Mouse (Mus musculus) intestine, embryonic 15.5 days (tissue): Measurements from ENCODE around the gene Nxn. TPM values are rescaled to one million over a fixed set of nuclear protein-coding genes. Genes with fewer than 3 reads are reported as not detected.
A peak's percentile ranks its signal among the peaks of the same experiment; 100 is the strongest.

Experiments
- ATAC-seq: fragments of 200-750 bp; cut with Nextera tagmentation; 2 replicates; pipeline ENCODE4 v1.8.0; 2017; ENCODE audit warnings: moderate TSS enrichment, moderate library complexity
- H3K27ac ChIP-seq: fragments of 300-500 bp; sonication (generic); 2 replicates; pipeline ENCODE4 v1.5.1; 2015; ENCODE audit warnings: mild to moderate bottlenecking, inconsistent platforms
- H3K27me3 ChIP-seq: fragments of 300-500 bp; sonication (generic); replicated peaks from 2 replicates; pipeline ENCODE4 v1.6.1; 2015; ENCODE audit warnings: inconsistent platforms
- H3K36me3 ChIP-seq: fragments of 300-500 bp; sonication (generic); 2 replicates; pipeline ENCODE4 v1.6.1; 2015; ENCODE audit warnings: inconsistent platforms
- H3K4me1 ChIP-seq: fragments of 300-500 bp; sonication (generic); replicated peaks from 2 replicates; pipeline ENCODE4 v1.6.1; 2015; ENCODE audit warnings: inconsistent platforms
- H3K4me2 ChIP-seq: fragments of 300-500 bp; sonication (generic); replicated peaks from 2 replicates; pipeline ENCODE4 v1.6.1; 2015; ENCODE audit warnings: mild to moderate bottlenecking, inconsistent platforms
- H3K4me3 ChIP-seq: fragments of 300-500 bp; sonication (generic); replicated peaks from 2 replicates; pipeline ENCODE4 v1.5.1; 2015; ENCODE audit warnings: inconsistent platforms
- H3K9ac ChIP-seq: fragments of 300-500 bp; sonication (generic); 2 replicates; pipeline ENCODE4 v1.6.1; 2015; ENCODE audit warnings: inconsistent platforms
- H3K9me3 ChIP-seq: fragments of 300-500 bp; sonication (generic); 2 replicates; pipeline ENCODE4 v1.6.1; 2016; ENCODE audit warnings: inconsistent platforms
- WGBS: fragments of 180-500 bp; shearing (Covaris S2); methylation state at CpG from one replicate; pipeline ENCODE4 v1.1.7; 2015; 5-methylcytosine and 5-hydroxymethylcytosine counted together
- polyA plus RNA-seq: library from polyadenylated mRNA; unstranded; fragments of >200 nt; fragmentation: Nextera tagmentation; extraction: Ambion mirVana; gene quantifications from 2 replicates; pipeline ENCODE4 v1.2.1, GENCODE M21; 2015

Nxn gene
- polyA plus RNA-seq, 1 experiment from 2014 or later = 31.1 TPM

DNA sequence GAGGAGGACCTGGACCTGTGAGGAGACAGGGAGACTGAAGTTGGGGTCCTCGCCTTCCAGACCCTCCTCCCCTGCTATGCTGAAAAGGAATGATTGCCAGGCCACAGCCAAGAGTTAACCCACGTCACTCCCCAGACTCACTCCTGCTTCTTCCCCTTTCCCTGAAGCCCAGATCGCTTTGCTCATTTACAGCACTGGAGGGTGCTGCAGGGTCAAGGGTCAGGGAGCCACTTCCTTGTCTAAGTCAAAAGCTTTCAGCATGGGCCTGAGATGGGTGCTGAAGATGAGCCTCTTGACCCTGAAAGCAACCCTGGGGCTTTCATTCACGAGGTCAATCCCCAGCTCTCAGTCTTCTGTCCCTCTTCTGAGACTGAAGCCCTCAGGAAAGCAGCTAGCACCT is 20.2 kb upstream of the Nxn start:
- Histone ChIP-seq H3K4me1 (peaks cover 2% of the 10 kb centered on the region; the same call in 1 of the 2 replicates), H3K4me2 (no peak overlapping the region), H3K27me3 (no peaks in the 10 kb centered on the region), H3K9me3 (no peaks in the 10 kb centered on the region), H3K27ac (no peak overlapping the region), H3K4me3 (no peak overlapping the region), H3K9ac (no peak overlapping the region), H3K36me3 (peaks cover 47% of the 10 kb centered on the region)
- no peak for ATAC-seq
- WGBS = 78% methylated on average over 4 of the region's 4 CpGs

DNA sequence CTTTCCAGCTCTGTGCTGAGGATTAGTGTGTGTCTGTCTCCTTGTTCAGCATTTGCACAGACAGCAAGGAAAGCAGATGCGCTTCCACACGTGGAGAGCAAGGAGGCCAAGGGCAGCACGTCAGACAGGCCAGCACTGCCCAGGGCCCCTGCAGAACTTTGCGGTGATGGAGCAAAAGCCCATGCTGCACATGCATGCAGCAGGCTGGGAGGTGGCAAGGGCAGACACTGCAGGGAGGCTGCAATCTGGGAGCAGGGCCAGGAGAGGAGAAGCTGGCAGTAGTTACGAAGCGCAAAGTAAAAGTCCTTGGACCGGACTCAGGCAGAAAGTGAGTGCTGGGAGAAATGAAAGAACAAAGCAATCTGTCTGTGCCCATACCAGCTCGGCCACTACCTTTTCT is 19.5 kb upstream of the Nxn start:
- H3K36me3 ChIP-seq = peaks cover 52% of the 10 kb centered on the region
- ATAC-seq = no peak
- H3K27me3 ChIP-seq = no peaks in the 10 kb centered on the region
- H3K4me2 ChIP-seq = no peak overlapping the region
- 75% methylated on average over 8 of the region's 8 CpGs for WGBS
- H3K4me3 ChIP-seq = no peak overlapping the region
- H3K4me1 ChIP-seq = peaks cover 2% of the 10 kb centered on the region; the same call in 1 of the 2 replicates
- H3K9ac ChIP-seq = no peak overlapping the region
- H3K27ac ChIP-seq = no peak overlapping the region
- H3K9me3 ChIP-seq = no peaks in the 10 kb centered on the region

DNA sequence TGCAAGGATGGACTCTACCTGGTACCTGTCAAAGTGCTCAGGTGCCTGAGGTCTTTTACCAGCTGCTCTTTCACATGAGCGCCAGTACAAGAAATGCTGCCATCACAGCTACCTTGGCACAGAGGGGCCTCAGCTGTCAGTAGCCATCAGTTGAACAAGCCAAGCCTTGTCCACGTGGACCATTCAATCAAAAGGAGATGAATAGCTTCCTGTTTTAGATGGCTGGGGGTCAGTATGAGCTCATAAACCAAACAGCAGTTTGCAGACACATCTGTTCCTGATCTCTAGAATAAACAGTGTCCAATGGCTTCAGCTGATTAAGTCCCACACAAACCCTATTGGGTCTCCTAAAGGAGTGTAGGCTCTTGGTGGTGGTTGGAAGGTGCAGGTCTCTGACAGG is 17.0 kb upstream of the Nxn start:
- H3K36me3 ChIP-seq = peaks cover 47% of the 10 kb centered on the region
- H3K4me1 ChIP-seq = peaks cover 2% of the 10 kb centered on the region; the same call in 1 of the 2 replicates
- no peaks in the 10 kb centered on the region for H3K27me3 ChIP-seq
- ATAC-seq = no peak
- no peak overlapping the region for H3K9ac ChIP-seq
- H3K4me2 ChIP-seq = no peak overlapping the region
- 42% methylated on average over 2 of the region's 2 CpGs for WGBS
- H3K27ac ChIP-seq = 0 out of 2 replicates have a peak overlapping the region, but pooled peaks have one; percentile 23
- H3K9me3 ChIP-seq = no peaks in the 10 kb centered on the region
- no peak overlapping the region for H3K4me3 ChIP-seq

GRCm38 (mm10) chr11:76415001-76415400 is 16.1 kb upstream of the Nxn start:
- no peak for ATAC-seq
- no peak overlapping the region for H3K9ac ChIP-seq
- no peaks in the 10 kb centered on the region for H3K9me3 ChIP-seq
- peaks cover 47% of the 10 kb centered on the region for H3K36me3 ChIP-seq
- H3K27ac ChIP-seq = no peak overlapping the region
- H3K27me3 ChIP-seq = no peaks in the 10 kb centered on the region
- no peak overlapping the region for H3K4me3 ChIP-seq
- 94% methylated on average over 4 of the region's 4 CpGs for WGBS
- H3K4me2 ChIP-seq = no peak overlapping the region
- peaks cover 2% of the 10 kb centered on the region; the same call in 1 of the 2 replicates for H3K4me1 ChIP-seq

DNA sequence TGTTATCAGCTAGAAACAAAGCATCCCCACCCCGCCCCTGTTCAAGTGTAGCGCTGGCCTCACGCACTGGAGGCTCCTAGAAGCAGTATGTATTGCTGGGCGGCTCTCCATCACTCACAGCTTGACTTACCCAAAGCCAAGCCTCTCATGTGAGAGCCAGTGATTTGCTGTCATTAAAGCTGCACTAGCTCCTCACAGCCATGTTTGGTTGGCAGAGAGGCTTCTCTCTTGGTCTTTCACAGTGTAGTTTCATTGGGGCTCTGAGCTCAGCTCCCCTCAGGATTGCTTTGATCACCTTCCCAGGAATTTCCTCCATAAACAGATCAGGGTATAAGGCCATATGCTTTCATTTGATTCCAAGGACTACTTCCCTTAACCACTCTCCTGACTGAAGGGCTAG is 14.3 kb upstream of the Nxn start:
- no peaks in the 10 kb centered on the region for H3K9me3 ChIP-seq
- ATAC-seq = no peak
- no peak overlapping the region for H3K9ac ChIP-seq
- WGBS = 76% methylated on average over 4 of the region's 4 CpGs
- H3K27ac ChIP-seq = no peak overlapping the region
- H3K27me3 ChIP-seq = no peaks in the 10 kb centered on the region
- H3K4me1 ChIP-seq = peaks cover 2% of the 10 kb centered on the region; the same call in 1 of the 2 replicates
- no peak overlapping the region for H3K4me2 ChIP-seq
- H3K36me3 ChIP-seq = peaks cover 30% of the 10 kb centered on the region
- no peak overlapping the region for H3K4me3 ChIP-seq

GRCm38 (mm10) chr11:76410826-76411225 is 11.9 kb upstream of the Nxn start:
- ATAC-seq = no peak
- Histone ChIP-seq H3K4me2 (no peak overlapping the region), H3K9me3 (no peaks in the 10 kb centered on the region), H3K4me1 (0 out of 2 replicates have a peak, but pooled peaks cover 6% of the 10 kb centered on the region), H3K27ac (no peak overlapping the region), H3K4me3 (no peak overlapping the region), H3K9ac (no peak overlapping the region), H3K27me3 (no peaks in the 10 kb centered on the region), H3K36me3 (peaks cover 15% of the 10 kb centered on the region)
- WGBS = 68% methylated on average over 12 of the region's 12 CpGs

DNA sequence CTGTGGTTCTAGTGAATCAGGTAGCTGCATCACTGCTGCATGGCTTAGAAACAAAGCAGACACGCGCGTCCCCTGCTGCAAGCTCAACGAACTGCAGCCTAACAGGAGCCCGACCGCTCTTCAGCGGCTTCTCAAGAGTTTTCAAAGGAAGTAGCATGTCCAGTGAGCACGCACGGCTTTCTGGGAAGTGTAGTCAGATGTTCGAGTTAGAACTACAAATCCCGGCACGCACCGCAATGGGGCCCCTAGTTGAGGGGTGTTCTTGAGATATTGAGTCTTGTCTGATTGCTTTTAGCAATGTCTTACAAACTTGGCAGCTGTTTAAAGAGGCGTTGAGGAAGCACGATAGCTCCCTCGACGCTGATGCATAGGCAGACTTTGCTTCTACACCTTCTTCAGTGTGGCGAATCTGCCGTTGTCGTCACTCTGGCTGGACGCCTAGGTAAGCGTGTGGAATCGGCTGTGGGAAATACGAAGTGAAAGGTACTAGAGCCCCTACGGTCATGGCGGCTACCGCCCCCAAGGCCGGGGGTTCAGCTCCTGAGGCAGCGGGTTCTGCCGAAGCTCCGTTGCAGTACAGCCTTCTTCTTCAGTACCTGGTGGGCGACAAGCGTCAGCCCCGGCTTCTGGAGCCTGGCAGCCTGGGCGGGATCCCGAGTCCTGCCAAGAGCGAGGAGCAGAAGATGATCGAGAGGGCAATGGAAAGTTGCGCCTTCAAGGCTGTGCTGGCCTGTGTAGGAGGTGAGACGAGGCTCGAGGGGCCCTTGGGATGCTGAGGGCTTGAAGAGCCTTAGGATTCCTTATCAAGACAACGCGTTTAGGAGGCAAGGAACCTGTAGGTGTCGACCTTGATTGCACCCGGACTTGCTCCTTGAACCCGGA is 8.0 kb upstream of the Nxn start, which contains the start of gene Timm22:
Timm22 (plus strand) TSS at position 251 of the 882 bp plus-strand sequence.
- WGBS = under 1% methylated on average over 46 of the region's 46 CpGs
- peak; percentile 98 for ATAC-seq
- H3K27me3 ChIP-seq = no peaks in the 10 kb centered on the region
- peak within 1 kb of the TSS; percentile 61 for H3K4me3 ChIP-seq
- no peaks in the 10 kb centered on the region for H3K36me3 ChIP-seq
- H3K9me3 ChIP-seq = no peaks in the 10 kb centered on the region
- H3K9ac ChIP-seq = peak within 1 kb of the TSS; percentile 71
- H3K4me1 ChIP-seq = 0 out of 2 replicates have a peak, but pooled peaks cover 6% of the 10 kb centered on the region
- H3K27ac ChIP-seq = peak within 1 kb of the TSS; percentile 80
- peak within 1 kb of the TSS; percentile 63 for H3K4me2 ChIP-seq

GRCm38 (mm10) chr11:76405626-76406264 is 6.8 kb upstream of the Nxn start:
- Histone ChIP-seq H3K9ac (no peak overlapping the region), H3K27me3 (no peaks in the 10 kb centered on the region), H3K9me3 (no peaks in the 10 kb centered on the region), H3K36me3 (no peaks in the 10 kb centered on the region), H3K4me2 (no peak overlapping the region), H3K4me1 (0 out of 2 replicates have a peak, but pooled peaks cover 6% of the 10 kb centered on the region), H3K27ac (no peak overlapping the region), H3K4me3 (no peak overlapping the region)
- 80% methylated on average over 5 of the region's 5 CpGs for WGBS
- no peak for ATAC-seq

GRCm38 (mm10) chr11:76405113-76405512 is 6.2 kb upstream of the Nxn start:
- no peak overlapping the region for H3K4me3 ChIP-seq
- no peak overlapping the region for H3K4me2 ChIP-seq
- no peak for ATAC-seq
- H3K27me3 ChIP-seq = no peaks in the 10 kb centered on the region
- H3K9me3 ChIP-seq = no peaks in the 10 kb centered on the region
- H3K9ac ChIP-seq = no peak overlapping the region
- no peak overlapping the region for H3K27ac ChIP-seq
- 69% methylated on average over 4 of the region's 4 CpGs for WGBS
- no peaks in the 10 kb centered on the region for H3K36me3 ChIP-seq
- H3K4me1 ChIP-seq = 0 out of 2 replicates have a peak, but pooled peaks cover 6% of the 10 kb centered on the region

DNA sequence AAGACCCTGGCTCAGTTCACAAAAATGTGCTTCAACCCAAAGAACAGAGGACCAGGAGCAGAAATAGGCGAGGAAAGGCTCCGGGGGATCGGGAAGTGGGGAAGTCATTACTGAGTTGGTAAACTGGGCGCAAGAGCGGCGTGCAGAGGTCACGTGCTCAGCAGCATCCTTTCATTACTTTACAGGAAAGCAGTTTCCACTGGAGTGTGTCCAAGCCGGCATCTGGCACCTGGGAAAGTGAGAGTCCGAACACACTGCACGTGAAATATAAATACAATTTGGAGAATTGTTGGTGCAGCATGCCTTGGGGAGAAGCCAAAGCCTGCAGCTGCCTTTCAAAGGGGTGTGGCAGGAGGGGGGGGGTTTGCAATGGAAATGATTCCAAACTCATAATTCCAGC is 2.5 kb upstream of the Nxn start:
- ATAC-seq = no peak
- no peaks in the 10 kb centered on the region for H3K27me3 ChIP-seq
- H3K9me3 ChIP-seq = no peaks in the 10 kb centered on the region
- peaks cover 6% of the 10 kb centered on the region; the same call in 1 of the 2 replicates for H3K4me1 ChIP-seq
- H3K36me3 ChIP-seq = no peaks in the 10 kb centered on the region
- WGBS = 64% methylated on average over 10 of the region's 10 CpGs
- H3K4me3 ChIP-seq = no peak overlapping the region
- no peak overlapping the region for H3K4me2 ChIP-seq
- no peak overlapping the region for H3K9ac ChIP-seq
- H3K27ac ChIP-seq = no peak overlapping the region

DNA sequence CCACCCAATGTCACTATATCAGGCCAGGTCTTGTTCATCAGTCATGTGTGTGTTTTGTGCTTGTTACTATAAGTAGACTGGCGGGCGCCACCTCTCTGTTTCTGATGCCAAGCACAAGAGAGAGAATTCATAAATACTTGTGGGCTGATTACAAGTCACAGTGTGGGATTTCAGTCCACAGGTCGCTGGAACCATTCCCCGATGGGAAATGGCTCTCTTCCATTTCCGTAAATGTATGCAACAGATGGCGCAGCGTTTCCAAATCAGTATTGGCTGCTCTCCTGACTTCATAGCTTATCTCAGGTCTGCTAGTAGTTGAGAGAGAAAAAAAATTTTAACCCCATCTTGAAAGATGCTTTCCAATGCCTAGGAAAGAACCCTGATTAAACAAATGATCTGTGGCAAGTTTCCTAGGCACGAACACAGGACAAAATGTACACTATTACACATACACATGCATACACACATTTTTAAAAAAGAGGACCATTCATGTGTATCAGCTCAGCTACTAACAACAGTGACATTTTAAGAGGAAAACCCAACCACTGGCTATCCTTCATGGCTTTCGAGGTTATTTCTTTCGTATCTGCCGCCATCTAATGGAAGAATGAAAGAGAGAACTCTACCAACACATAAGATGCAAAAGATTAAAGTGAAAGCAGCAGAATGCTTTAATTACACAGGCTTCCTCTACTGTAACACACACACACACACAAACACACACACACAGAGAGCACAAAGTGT is 819 bp upstream of the Nxn start:
- ATAC-seq = peak; percentile 38
- peak overlapping the region; percentile 91 for H3K27ac ChIP-seq

More for the DNA sequence above, 819 bp upstream of the Nxn start:
- H3K4me1 ChIP-seq = peaks cover 6% of the 10 kb centered on the region; the same call in 1 of the 2 replicates
- H3K27me3 ChIP-seq = no peaks in the 10 kb centered on the region
- no peak overlapping the region for H3K9ac ChIP-seq
- H3K4me3 ChIP-seq = peak overlapping the region; percentile 86
- H3K9me3 ChIP-seq = no peaks in the 10 kb centered on the region
- H3K36me3 ChIP-seq = no peaks in the 10 kb centered on the region
- WGBS = 6% methylated on average over 11 of the region's 11 CpGs
- H3K4me2 ChIP-seq = peak overlapping the region; percentile 89
